Mouse (Mus musculus): ENCODE data around the gene Pnpo.

Pnpo gene

DNA sequence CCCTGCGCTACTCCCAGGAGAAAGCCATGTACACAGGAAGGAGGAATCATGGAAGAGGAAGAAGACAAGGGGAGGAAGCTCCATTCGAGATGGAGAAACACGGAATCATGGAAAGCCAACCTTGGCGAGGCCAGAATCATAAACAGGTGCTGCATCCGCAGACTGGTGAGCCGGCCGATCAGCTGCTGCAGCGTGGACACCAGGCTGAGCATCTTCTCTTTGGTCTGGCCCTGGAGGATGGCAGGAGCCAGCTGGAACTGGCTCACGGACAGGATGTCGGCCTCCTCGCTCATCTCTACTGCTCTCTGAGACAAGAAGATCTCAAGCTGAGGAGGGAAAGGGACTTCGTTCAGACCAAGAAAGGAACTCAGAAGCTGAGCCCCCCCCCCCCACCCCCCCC, 35.2 kb downstream of the Pnpo start:
- no peak for ATAC-seq (ENCODE audit: low TSS enrichment)

DNA sequence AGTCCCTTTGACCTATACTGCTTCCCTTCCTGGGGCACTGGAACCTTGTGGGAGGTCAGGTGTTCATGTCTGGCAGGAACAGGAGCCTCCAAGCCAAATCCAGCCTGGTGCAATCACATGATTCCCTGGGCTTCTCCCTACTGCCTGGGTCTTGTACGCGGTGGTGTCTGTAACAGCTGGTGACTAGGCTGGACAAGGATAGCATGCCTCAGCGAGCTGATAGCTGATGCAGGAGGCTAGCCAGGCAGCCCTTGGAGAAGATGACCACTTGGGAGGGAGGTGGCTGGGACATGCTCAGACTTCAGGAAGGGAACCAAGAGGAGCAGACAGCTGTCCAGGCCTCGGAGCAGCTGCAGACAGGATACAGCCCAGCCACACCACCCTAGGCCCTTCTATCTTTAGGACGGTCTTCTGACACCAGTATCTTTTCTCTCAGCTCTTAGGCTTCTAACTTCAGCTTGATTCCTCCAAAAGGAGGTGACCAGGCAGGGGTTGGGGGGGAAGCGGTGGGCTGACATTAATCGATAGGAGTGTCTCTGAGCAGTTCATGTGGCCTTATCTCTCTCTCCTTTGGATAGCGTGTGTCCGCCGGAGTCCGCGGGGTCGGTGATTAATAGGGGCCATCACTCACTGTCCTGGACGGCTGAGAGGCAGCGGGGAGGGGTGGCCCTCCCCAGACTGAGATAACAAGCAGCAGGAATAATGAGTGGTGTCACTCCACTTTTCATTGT, 37.2 kb downstream of the Pnpo start:
- ATAC-seq (ENCODE audit: low TSS enrichment): no peak

DNA sequence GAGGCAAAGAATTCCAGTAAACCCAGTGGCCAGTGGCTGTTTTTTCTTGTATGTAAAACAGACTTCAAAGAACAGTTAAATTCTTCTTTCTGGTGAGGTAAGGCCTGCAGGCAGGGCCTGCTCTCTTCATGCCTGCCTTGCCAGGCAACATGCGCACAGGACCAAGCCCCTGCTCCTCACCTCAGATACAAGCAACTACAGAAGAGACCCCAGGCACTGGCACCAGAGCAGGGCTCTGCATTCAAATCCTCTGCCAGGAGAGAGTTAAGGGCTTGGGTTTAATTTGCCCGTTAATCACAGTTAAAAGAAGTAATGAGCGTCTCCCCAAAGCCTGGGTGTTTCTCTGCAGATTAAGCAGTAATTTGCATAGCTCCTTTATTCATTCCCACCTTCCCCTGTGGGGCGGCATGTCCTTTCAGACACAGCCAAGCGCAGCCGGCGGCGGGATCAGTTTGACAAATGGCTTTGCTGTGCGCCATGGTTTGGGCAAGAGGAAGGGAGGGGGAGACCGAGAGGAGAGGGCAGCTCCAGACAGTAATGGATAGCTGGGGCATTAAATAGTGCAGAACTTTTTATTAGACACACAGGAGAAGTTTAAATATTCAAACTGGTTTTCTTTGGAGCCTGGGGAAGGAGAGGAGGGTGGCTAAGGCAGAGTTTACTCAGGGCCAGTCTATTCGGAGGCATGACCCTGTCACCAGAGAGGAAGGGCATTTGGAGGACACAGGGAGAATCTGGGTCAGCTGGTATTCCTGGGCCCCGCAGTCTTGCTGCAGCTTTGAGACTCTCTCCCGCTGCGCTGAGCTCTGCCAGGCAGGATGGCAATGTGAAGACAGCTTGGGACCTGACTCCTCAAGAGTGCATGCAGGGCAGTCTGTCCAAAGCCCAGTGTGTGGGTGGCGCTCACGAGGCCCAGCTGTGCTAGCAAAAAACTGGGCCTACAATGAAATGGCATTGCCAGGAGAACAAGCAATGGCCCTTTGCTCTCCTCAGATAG, 40.8 kb downstream of the Pnpo start:
- ATAC-seq (ENCODE audit: low TSS enrichment): peak; percentile 38; the same call in 1 of the 2 replicates

DNA sequence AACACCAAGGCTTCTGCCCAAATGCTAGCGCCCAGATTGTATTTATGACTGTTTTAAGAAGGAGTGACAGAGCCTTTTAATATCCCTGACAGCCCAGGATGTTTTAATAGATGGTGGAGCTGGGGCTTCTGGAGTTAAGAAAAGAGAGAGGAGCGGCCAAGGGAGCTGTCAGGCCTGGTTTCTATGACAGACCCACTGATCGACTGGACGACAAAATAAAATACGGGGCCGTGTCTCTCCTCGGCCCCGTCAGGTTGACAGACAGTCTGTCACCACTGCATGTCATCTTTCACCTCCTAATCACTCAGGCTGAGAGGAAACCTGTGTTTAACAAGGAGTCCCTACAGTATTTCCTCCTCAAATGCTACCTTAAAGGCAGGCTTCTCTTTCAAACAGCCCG, 42.5 kb downstream of the Pnpo start:
- ATAC-seq (ENCODE audit: low TSS enrichment): no peak

DNA sequence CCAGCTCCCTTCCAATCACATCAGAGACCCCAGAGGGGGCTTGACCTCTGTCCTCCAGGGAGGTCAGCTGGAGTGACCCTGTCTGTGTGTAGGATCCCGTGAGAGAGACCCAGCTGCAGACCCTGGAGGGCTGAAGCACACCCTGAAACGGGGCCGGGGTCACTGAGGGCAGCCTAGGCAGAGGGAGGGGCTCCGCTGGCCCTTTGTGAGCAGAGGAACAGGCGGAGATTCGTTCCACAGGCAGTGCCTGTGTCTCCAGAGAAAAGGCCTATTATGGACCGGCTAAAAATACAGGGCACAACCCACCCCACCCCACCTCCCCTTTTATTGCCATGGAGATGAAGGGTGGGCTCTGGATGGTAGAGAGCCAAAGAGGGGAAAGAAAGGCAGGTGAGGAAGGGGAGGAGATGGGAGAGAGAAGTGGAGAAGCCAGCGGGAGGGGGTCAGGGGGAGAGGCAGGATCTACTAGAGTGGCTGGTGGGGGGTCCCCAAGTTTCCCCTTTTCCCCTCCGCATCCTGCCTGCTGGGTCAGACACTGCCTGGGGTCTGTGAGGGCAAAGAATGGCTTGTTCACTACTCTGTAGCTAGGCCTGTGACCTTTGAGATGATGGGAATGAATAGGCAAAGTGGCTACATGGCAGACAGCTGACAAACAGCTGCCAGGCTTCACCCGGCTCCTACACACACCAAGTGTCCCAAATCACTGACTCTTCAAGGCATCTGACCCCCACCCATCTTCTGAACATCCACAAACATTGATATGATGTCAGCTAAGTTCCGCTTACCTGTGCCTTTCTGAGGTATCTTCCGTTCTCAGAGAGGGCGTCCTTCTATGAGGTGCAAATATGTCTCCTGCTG, 44.1 kb downstream of the Pnpo start:
- ATAC-seq (ENCODE audit: low TSS enrichment): no peak

DNA sequence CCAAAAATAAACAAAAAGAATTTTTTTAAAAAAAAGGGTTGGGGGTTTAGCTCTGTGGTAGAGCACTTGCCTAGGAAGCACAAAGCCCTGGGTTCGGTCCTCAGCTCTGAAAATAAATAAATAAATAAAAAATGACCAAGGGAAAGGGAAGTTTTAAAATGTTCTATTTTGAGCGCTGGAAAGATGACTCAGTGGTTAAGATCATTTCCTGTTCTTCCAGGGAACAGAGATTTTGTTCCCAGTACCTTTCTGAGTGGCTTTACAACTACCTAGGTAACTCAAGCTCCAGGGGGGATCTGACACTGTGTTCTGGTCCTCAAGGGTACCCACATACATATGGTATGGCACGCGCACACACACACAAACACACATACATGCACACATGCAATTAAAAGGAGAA, 47.9 kb downstream of the Pnpo start:
- ATAC-seq (ENCODE audit: low TSS enrichment): no peak

DNA sequence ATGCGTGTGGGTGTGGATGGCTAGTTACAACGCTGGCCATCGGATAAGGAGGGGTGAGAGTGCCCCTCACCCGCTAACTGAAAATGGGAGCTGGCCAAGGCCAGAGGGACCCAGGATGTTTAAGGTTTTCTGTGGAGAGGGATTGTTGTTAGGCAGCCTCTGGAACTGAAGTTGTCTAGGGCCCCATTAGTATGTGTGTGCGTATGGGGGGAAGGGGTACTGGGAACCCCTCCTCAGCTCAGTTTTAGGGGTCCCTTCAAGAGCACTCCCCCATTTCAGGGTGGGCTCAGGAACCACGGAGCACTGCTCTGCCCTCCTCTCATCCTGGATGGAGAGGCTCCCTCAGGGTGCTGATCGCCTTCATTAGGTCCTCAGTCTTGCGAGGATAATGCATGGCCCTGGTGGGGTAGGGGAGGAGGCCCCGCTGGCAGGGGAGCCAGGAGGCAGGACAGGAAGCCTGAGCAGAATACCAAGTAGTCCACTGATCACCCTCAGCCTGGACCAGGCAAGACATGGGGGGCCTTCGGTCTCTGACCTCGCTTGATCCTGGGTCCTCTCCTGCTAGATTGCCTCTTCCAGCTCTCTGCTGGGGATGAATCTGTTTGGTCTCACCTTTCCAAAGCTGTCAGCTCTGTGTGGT, 50.5 kb downstream of the Pnpo start:
- no peak for ATAC-seq (ENCODE audit: low TSS enrichment)

DNA sequence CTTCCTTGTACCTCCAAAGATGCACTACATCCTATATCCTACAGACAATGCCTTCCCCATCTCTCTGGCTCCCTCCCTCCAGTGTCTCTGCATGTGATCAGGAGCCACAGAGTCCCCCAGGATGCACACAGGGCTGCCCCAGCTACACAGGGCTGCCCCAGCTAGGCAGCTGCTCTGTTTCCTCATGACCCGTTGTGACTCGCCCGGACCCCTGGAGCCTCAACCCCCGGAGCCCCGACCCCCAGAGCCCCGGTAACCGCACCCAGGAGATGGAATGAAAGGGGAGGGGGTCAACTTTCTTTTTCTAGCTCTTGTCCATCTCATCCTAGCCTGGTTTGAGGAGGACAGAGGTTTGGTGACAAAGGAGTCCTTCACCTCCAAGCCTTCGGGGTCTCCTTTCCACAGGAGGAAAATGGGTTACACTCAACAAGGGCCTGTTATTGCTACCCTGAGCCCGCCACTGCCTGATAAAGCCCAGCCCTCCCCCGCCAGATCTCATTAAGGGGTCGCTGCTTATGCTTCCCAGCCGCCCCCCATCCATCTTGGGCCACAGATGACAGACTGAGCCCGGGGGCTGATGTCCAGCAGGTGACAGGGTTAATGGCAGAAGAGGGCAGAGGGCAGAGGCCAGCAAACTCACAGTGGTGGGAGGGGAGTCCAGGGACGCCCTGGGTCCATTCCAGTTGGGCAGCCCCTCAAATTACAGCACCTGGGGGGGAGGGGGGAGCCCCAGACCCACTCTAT, 51.8 kb downstream of the Pnpo start:
- ATAC-seq (ENCODE audit: low TSS enrichment): no peak
